Mouse (Mus musculus): ENCODE results near the gene Use1. TPM values are rescaled to one million over a fixed set of nuclear protein-coding genes. Genes with fewer than 3 reads are reported as not detected.

Gene Use1
- polyA plus RNA-seq, 1 experiment: 156 TPM

DNA sequence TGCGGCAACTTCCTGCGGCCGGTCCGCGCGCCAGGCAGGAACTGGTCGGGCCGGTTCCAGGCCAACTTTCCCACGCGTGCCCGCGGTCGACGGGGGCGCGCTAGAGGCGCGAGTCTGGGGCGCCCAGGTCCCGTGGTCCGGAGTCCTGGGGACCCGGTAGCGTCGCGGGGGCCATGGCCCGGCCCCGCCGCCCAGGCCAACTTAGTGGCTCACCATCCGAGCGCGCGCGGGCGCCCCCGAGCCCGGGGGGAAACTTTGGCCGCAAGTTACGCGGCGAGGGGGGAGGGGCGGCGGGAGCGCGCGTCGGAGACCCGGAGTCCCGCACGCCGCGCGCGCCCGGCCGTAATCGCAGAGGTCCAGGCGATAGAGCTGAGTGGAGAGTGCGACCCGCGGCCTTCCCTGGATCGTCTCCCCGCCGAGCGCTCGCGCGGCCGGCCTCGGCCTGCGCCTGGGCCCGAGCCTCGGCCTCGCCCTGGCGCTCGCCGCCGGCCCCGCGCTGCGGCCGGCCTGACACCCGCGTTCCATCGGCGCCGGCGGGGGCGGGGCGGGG lies 14.8 kb downstream of the Use1 start, which contains the start of gene Nr2f6:
Gene Nr2f6 (minus strand): TSS at position 540 of the 550 bp plus-strand sequence.
- Histone ChIP-seq H3K27me3 (ENCODE audit: control insufficient read depth, insufficient read depth, low read length) (peaks cover 16% of the 10 kb centered on the region; the same call in 1 of the 2 replicates), H3K4me1 (replicated peaks; ENCODE audit: control insufficient read depth, insufficient read depth, low read length) (peaks cover 19% of the 10 kb centered on the region), H3K27ac (ENCODE audit: control insufficient read depth, insufficient read depth, low read length) (no peak within 1 kb of the TSS), H3K36me3 (ENCODE audit: control insufficient read depth, insufficient read depth, low read length) (no peaks in the 10 kb centered on the region), H3K4me3 (ENCODE audit: control insufficient read depth, insufficient read depth, low read length) (peak within 1 kb of the TSS; percentile 57)
- 5% methylated on average over 89 of the region's 89 CpGs for WGBS
- DNase-seq: peak; percentile 34
- TF ChIP-seq POLR2A (IDR thresholded peaks at IDR 0.05; ENCODE audit: control insufficient read depth, extremely low read depth, insufficient read depth, low read length, poor library complexity) (no peak), CTCF (IDR thresholded peaks at IDR 0.05; ENCODE audit: borderline replicate concordance, control insufficient read depth, extremely low read depth, insufficient read depth, low read length, poor library complexity) (no peak)

DNA sequence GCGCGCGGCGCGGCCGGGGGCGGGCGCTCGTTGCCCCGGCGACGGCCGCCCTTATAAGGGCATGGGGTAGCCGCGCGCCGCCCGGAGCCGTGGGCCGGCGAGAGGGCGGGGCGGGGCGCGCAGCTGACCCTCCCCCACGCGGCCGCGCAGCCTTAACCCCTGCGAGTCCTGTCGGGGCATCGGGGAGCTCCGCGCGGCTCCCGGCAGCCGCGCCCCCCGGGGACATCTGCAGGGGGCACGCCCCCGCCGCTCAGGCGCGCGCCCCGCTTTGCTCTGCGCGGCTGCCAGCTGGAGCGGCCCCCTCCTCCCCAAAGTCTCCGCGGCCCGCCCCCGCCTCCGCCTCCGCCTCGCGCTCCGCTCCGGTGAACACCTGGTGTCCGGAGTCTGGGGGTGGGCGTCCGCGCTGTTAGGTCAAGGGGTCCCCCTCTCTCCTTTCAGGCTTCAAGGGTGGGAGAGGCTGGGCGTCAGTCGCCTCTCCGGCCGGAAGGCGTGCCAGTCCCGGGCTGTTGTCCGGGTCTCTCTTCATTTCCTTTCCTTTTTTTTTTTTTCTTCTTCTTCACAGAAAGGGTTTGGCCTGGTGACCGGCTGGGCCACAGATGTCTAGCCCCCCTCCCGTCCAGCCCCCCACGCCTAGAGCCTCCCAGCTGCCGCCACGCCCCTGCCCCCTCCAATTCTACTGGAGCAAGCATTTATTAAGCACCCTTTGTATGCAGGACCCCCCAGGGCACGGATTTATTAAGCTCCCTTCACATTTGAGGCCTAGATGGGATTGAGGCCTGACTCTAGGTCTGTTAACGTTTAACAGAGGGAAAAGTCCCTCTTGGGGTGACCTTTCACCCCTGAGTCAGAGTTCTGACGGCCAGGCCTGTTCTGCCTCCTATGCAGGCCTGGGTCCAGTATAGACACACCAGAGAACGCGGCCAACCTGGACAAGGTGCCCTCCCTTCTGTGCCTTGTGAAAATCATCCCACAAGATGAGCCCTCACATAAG lies 15.6 kb downstream of the Use1 start:
- Histone ChIP-seq H3K4me3 (ENCODE audit: control insufficient read depth, insufficient read depth, low read length) (peak overlapping the region; percentile 47), H3K4me1 (replicated peaks; ENCODE audit: control insufficient read depth, insufficient read depth, low read length) (peaks cover 19% of the 10 kb centered on the region), H3K36me3 (ENCODE audit: control insufficient read depth, insufficient read depth, low read length) (no peaks in the 10 kb centered on the region), H3K27ac (ENCODE audit: control insufficient read depth, insufficient read depth, low read length) (no peak overlapping the region), H3K27me3 (ENCODE audit: control insufficient read depth, insufficient read depth, low read length) (peaks cover 16% of the 10 kb centered on the region; the same call in 1 of the 2 replicates)
- peak; percentile 64 for DNase-seq
- TF ChIP-seq CTCF (IDR thresholded peaks at IDR 0.05; ENCODE audit: borderline replicate concordance, control insufficient read depth, extremely low read depth, insufficient read depth, low read length, poor library complexity): no peak
- 12% methylated on average over 66 of the region's 80 CpGs for WGBS

DNA sequence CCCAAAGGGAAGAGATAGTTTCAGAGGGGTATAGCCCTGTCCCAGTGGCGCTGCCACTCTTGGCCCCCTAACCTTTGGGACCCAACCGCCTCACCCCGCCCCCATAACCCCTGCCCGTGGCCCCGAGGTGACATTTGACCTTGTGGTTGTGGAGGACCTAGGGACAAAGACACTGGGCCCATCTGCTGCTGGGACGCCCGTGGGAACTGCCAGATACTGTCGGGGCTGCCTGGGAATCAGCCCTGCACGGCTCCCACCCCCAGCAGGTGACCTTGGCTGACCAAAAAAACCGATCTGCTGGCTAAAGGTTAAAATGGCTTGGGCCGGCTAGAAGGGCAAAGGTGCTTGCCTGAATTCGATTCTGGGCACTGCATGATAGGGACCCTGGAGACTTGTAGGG lies 16.7 kb downstream of the Use1 start:
- H3K27ac ChIP-seq (ENCODE audit: control insufficient read depth, insufficient read depth, low read length): no peak overlapping the region
- H3K4me3 ChIP-seq (ENCODE audit: control insufficient read depth, insufficient read depth, low read length): no peak overlapping the region
- WGBS: 92% methylated on average over 12 of the region's 12 CpGs
- no peak for DNase-seq
- H3K27me3 ChIP-seq (ENCODE audit: control insufficient read depth, insufficient read depth, low read length): peaks cover 16% of the 10 kb centered on the region; the same call in 1 of the 2 replicates
- TF ChIP-seq POLR2A (IDR thresholded peaks at IDR 0.05; ENCODE audit: control insufficient read depth, extremely low read depth, insufficient read depth, low read length, poor library complexity): no peak
- TF ChIP-seq CTCF (IDR thresholded peaks at IDR 0.05; ENCODE audit: borderline replicate concordance, control insufficient read depth, extremely low read depth, insufficient read depth, low read length, poor library complexity): no peak
- peaks cover 19% of the 10 kb centered on the region for H3K4me1 ChIP-seq (replicated peaks; ENCODE audit: control insufficient read depth, insufficient read depth, low read length)
- H3K36me3 ChIP-seq (ENCODE audit: control insufficient read depth, insufficient read depth, low read length): no peaks in the 10 kb centered on the region

DNA sequence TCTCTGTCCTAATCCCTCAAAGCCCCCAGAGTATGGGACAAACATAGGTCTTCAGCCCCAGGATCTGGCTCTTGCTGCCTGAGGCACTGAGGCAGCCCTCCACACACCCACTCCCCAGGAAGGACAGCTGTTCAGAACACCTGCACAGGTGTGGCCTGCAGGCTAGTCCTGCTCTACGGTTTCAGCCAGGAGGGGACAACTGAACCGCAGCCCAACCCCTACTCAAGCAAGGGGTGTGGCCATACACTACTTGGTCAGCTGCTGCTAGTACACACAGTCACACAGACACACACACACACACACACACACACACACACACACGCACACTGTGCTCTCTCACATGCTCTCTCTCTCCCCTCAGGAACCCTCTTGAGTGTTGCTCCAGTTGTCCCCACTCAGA lies 17.2 kb downstream of the Use1 start:
- H3K4me3 ChIP-seq (ENCODE audit: control insufficient read depth, insufficient read depth, low read length): no peak overlapping the region
- TF ChIP-seq POLR2A (IDR thresholded peaks at IDR 0.05; ENCODE audit: control insufficient read depth, extremely low read depth, insufficient read depth, low read length, poor library complexity) (no peak), CTCF (IDR thresholded peaks at IDR 0.05; ENCODE audit: borderline replicate concordance, control insufficient read depth, extremely low read depth, insufficient read depth, low read length, poor library complexity) (no peak)
- no peaks in the 10 kb centered on the region for H3K36me3 ChIP-seq (ENCODE audit: control insufficient read depth, insufficient read depth, low read length)
- no peak overlapping the region for H3K27ac ChIP-seq (ENCODE audit: control insufficient read depth, insufficient read depth, low read length)
- DNase-seq: no peak
- peaks cover 19% of the 10 kb centered on the region for H3K4me1 ChIP-seq (replicated peaks; ENCODE audit: control insufficient read depth, insufficient read depth, low read length)
- 91% methylated on average over 3 of the region's 3 CpGs for WGBS
- H3K27me3 ChIP-seq (ENCODE audit: control insufficient read depth, insufficient read depth, low read length): peaks cover 16% of the 10 kb centered on the region; the same call in 1 of the 2 replicates

DNA sequence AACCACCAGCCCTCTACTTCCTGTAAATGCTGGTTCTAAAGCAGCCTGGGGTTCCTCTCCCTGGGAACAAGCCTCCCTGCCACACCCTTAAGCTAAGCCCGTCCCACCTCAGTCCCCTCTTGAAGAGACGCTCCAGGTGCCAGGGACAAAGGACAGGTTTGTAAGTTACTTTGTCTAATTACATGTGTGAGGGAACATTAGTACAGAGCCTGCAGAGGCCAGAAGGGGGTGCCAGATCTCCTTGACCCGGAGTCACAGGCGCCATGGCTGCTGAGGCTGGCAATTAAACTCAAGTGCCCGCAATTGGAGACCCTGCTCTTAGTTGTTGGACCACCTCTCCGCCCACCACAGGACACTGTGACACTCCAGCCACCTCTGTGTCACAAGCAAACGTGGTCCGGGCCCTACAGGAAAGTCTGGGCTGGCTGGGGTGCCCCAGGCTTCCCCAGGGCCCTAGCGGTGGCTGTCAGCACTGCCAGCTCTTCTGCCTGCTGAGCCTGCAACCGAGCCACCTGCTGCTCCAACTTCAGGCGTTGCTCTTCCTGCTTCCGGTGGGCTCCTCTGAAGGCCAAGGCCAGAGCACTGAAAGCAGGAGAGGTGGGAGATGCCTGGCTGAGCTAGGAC lies 18.7 kb downstream of the Use1 start:
- Histone ChIP-seq H3K27me3 (ENCODE audit: control insufficient read depth, insufficient read depth, low read length) (peaks cover 13% of the 10 kb centered on the region; the same call in 1 of the 2 replicates), H3K36me3 (ENCODE audit: control insufficient read depth, insufficient read depth, low read length) (no peaks in the 10 kb centered on the region), H3K4me3 (ENCODE audit: control insufficient read depth, insufficient read depth, low read length) (no peak overlapping the region), H3K4me1 (replicated peaks; ENCODE audit: control insufficient read depth, insufficient read depth, low read length) (peaks cover 19% of the 10 kb centered on the region), H3K27ac (ENCODE audit: control insufficient read depth, insufficient read depth, low read length) (no peak overlapping the region)
- TF ChIP-seq CTCF (IDR thresholded peaks at IDR 0.05; ENCODE audit: borderline replicate concordance, control insufficient read depth, extremely low read depth, insufficient read depth, low read length, poor library complexity) (no peak), POLR2A (IDR thresholded peaks at IDR 0.05; ENCODE audit: control insufficient read depth, extremely low read depth, insufficient read depth, low read length, poor library complexity) (no peak)
- 88% methylated on average over 12 of the region's 12 CpGs for WGBS
- DNase-seq: no peak

- WGBS: 55% methylated on average over 1 of the region's 1 CpGs
- no peak overlapping the region for H3K4me3 ChIP-seq (ENCODE audit: control insufficient read depth, insufficient read depth, low read length)
- H3K27me3 ChIP-seq (ENCODE audit: control insufficient read depth, insufficient read depth, low read length): no peaks in the 10 kb centered on the region
- no peak for TF ChIP-seq CTCF (IDR thresholded peaks at IDR 0.05; ENCODE audit: borderline replicate concordance, control insufficient read depth, extremely low read depth, insufficient read depth, low read length, poor library complexity)
- no peak for TF ChIP-seq POLR2A (IDR thresholded peaks at IDR 0.05; ENCODE audit: control insufficient read depth, extremely low read depth, insufficient read depth, low read length, poor library complexity)
- H3K4me1 ChIP-seq (replicated peaks; ENCODE audit: control insufficient read depth, insufficient read depth, low read length): no peaks in the 10 kb centered on the region; the same call in 1 of the 2 replicates
- H3K27ac ChIP-seq (ENCODE audit: control insufficient read depth, insufficient read depth, low read length): no peak overlapping the region
- DNase-seq: no peak
- H3K36me3 ChIP-seq (ENCODE audit: control insufficient read depth, insufficient read depth, low read length): no peaks in the 10 kb centered on the region
Measured at GRCm38 (mm10) chr8:71388267-71388666, 21.6 kb downstream of the Use1 start.

Measured in thymus, adult 2 months (tissue).